Mouse (Mus musculus) spleen, adult 2 months (tissue): ENCODE results near the gene Gm10447.

Source experiments
- CTCF ChIP-seq: fragments of 200-500 bp; IDR thresholded peaks from 2 replicates; pipeline ENCODE4 v1.5.1; 2011; ENCODE audit warnings: mild to moderate bottlenecking, inconsistent platforms; ENCODE audit not compliant: insufficient read depth, insufficient read length, insufficient replicate concordance; ENCODE audit errors: extremely low read depth
- POLR2A ChIP-seq: fragments of 200-500 bp; IDR thresholded peaks from 2 replicates; pipeline ENCODE4 v1.6.1; 2011; ENCODE audit warnings: low read depth, low read length, inconsistent platforms

GRCm38 (mm10) chr11:53486822-53487594 is 30.1 kb upstream of the Gm10447 start:
- TF ChIP-seq CTCF: no peak
- no peak for TF ChIP-seq POLR2A
